Mouse (Mus musculus): ENCODE results near the gene Gpr34.

Gene Gpr34

DNA sequence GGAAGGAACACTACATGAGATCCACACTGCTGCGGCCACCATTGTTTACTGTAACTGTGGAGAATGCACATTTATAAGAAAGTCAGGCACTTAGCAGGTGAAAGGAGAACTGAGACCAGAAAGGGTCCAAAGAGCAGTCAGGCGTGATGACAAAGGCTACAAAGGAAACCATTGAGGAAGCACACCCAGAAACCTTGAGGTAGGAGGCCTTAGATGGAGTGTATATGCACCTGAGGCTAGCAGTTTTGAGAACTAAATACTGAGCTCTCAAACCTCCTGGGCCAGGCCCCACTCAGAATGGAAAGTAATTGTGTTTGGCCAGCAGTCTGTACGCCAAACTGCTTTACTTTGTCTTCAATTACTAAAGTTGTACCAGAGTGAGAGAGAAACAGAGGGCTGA is 38.5 kb downstream of the Gpr34 start:
- in situ Hi-C loops (cut with MboI, MseI) = no loop called here

DNA sequence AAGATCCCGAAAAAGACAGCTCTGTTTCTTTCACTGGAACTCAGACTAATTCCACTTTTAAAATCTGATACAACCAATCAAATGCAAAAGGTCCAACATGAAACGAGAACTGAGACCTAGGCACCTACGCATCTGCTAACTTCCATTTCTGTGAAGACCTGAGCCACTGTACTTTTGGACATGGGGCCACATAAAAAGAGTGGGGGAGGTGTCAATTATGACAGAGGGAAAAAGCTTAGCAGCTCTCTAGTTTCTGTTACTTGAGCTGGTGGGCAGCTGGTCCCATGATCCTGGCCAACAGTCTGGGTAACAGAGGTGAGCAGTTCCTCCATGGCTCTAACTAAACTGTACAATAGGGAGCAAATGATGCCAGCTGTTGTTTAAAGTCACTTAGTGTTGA is 41.1 kb downstream of the Gpr34 start:
- in situ Hi-C loops (cut with MboI, MseI) = no loop called here

DNA sequence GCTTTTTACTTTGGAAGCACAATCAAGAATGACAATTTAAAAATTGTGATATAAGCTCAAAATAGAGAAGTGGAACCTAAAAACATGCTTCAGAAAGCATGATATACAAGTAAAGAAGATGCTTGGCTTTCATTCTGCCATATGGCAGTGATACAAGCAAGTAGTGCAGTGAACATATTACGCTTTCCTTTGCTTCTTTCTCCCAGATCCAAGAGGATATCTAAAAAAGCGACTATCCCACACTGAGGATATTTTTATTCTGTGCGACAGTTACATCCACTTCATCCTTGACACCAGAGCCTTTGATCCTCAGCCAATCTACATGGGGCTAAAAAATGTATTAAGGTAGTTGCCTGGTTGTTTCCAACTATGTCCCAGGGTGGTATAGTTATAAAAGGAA is 49.9 kb downstream of the Gpr34 start:
- in situ Hi-C loops (cut with MboI, MseI) = no loop called here

DNA sequence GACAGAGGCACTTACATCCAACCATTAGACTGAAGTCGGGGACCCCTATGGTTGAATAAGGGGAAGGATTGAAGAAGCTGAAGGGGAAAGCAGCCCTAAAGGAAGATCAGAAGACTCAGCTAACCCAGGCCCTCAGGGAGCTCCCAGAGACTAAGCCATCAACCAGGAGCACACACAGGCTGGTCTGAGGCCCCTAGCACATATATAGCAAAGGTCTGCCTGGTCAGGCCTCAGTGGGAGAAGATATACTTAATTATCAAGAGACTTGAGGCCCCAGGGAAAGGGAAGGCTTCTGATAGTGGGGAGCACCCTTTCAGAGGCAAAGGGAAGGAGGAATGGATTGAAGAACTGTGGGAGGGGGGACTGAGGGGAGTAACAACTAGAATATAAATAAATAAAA is 54.7 kb downstream of the Gpr34 start:
- in situ Hi-C loops (cut with MboI, MseI) = no loop called here

DNA sequence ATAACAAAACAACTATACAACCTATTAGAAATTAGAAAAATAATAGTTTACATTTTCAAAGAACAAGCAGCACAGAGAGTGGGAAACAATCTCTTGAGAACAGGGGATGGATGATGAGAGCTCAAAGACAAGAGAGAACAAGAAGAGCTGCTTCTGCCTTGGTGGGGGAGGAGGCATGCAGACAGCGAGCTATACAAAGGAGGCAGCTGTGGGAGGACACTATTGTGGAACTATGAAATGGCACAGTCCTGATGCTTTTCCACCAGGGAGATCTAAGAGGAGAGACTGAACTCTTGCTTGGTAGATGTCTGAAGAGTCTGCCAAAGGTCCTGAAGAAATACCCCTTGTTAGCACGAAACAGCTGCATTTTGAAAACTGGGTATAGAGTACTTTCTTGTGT is 56.5 kb downstream of the Gpr34 start:
- in situ Hi-C loops (cut with MboI, MseI) = no loop called here
